Comparison of ENCODE assay signal across 8 mouse cellular contexts in the genomic region with DNA sequence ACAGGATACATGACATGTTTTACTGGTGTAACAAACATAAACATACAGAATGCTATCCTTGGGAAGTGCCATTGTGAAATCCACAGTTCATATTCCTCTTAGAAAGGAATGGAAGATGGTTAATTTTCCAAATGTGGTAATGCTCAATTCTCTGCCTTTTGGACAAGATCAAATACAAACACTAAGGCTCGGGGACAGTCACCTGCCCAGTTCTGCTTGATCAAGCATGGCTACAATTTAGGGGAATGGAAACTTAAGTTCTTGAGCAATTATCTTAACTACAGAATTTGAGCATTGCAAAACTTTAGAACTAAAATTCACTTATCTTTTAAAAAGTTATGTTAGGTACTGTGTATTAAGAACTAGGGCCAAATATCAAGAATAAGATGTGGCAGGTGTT. TPM values are rescaled to one million over a fixed set of nuclear protein-coding genes. Genes with fewer than 3 reads are reported as not detected.
DNase-seq lines count a peak whose midpoint lies in the region; ATAC-seq and TF ChIP-seq lines count a peak whose summit lies in the region.

No protein-coding gene starts in this region.

- no peak for ATAC-seq in lung, embryonic 14.5 days (ENCODE audit: insufficient read depth)
- ATAC-seq in forebrain, embryonic 15.5 days (replicated peaks) = no peak
- no peak for ATAC-seq in limb, embryonic 14.5 days (ENCODE audit: low FRiP score, low read depth)
- ATAC-seq in monocyte, adult 5-6 weeks (replicated peaks; ENCODE audit: insufficient number of reproducible peaks, low FRiP score, low TSS enrichment, poor library complexity, severe bottlenecking) = no peak

- H3K4me3 ChIP-seq in lung, embryonic 14.5 days (ENCODE audit: low read depth, low read length) = peak overlapping the region; percentile 82
- H3K4me3 ChIP-seq in forebrain, embryonic 15.5 days = peak overlapping the region; percentile 98
- H3K4me3 ChIP-seq in limb, embryonic 14.5 days (replicated peaks; ENCODE audit: low read length) = peak overlapping the region; percentile 82

- TF ChIP-seq POLR2A in limb, embryonic 14.5 days (IDR thresholded peaks at IDR 0.05; ENCODE audit: borderline replicate concordance, extremely low read depth, insufficient read depth, insufficient read length) = no peak

- TF ChIP-seq CTCF in lung, embryonic 14.5 days (IDR thresholded peaks at IDR 0.05; ENCODE audit: low read depth) = no peak

- no peak overlapping the region for H3K27ac ChIP-seq in lung, embryonic 14.5 days (ENCODE audit: low read depth)
- peak overlapping the region; percentile 98 for H3K27ac ChIP-seq in forebrain, embryonic 15.5 days (replicated peaks)
- 0 out of 2 replicates have a peak overlapping the region, but pooled peaks have one; percentile 95 for H3K27ac ChIP-seq in limb, embryonic 14.5 days (replicated peaks; ENCODE audit: low read depth, low read length)

- intact Hi-C loops in gastrocnemius, postnatal 36 days (cut with DNase I) = no loop called here

- no peak overlapping the region for H3K9ac ChIP-seq in lung, embryonic 14.5 days
- H3K9ac ChIP-seq in forebrain, embryonic 15.5 days (replicated peaks) = peak overlapping the region; percentile 94; the same call in 1 of the 2 replicates
- H3K9ac ChIP-seq in limb, embryonic 14.5 days (ENCODE audit: low read depth, low read length, severe bottlenecking) = no peak overlapping the region

- H3K27me3 ChIP-seq in lung, embryonic 14.5 days (ENCODE audit: insufficient read depth, low read length) = no peaks in the 10 kb centered on the region
- no peaks in the 10 kb centered on the region for H3K27me3 ChIP-seq in forebrain, embryonic 15.5 days
- H3K27me3 ChIP-seq in limb, embryonic 14.5 days (ENCODE audit: control insufficient read depth, insufficient read depth, low read length) = no peaks in the 10 kb centered on the region
- H3K27me3 ChIP-seq in splenic B cell, adult 2 months (ENCODE audit: control insufficient read depth, insufficient read depth, low read length, poor library complexity, severe bottlenecking) = no peaks in the 10 kb centered on the region

- H3K36me3 ChIP-seq in lung, embryonic 14.5 days (ENCODE audit: insufficient read depth) = 0 out of 2 replicates have a peak, but pooled peaks cover 3% of the 10 kb centered on the region
- peaks cover 13% of the 10 kb centered on the region for H3K36me3 ChIP-seq in forebrain, embryonic 15.5 days
- H3K36me3 ChIP-seq in limb, embryonic 14.5 days (ENCODE audit: control insufficient read depth, insufficient read depth, low read length) = peaks cover 6% of the 10 kb centered on the region; the same call in 1 of the 2 replicates
- H3K36me3 ChIP-seq in splenic B cell, adult 2 months (ENCODE audit: control insufficient read depth, insufficient read depth, low read length, poor library complexity, severe bottlenecking) = no peaks in the 10 kb centered on the region

- no peak for DNase-seq in lung, embryonic 14.5 days
- no peak for DNase-seq in lung, postnatal 14 days
- DNase-seq in limb, embryonic 14.5 days (ENCODE audit: low spot score) = no peak
- peak; percentile 56 for DNase-seq in splenic B cell, adult 2 months (ENCODE audit: low read depth, low spot score)
- DNase-seq in gastrocnemius, postnatal 36 days = no peak
- DNase-seq in layer of hippocampus, adult 18-20 months (ENCODE audit: low spot score in 2 of 2) = no peak

- WGBS in lung, embryonic 14.5 days = 73% methylated on average over 1 of the region's 1 CpGs
- 74% methylated on average over 1 of the region's 1 CpGs for WGBS in forebrain, embryonic 15.5 days
- 89% methylated on average over 1 of the region's 1 CpGs for WGBS in limb, embryonic 14.5 days

- no peaks in the 10 kb centered on the region for H3K9me3 ChIP-seq in lung, embryonic 14.5 days (ENCODE audit: low read depth, low read length)
- no peaks in the 10 kb centered on the region for H3K9me3 ChIP-seq in forebrain, embryonic 15.5 days
- no peaks in the 10 kb centered on the region for H3K9me3 ChIP-seq in limb, embryonic 14.5 days (ENCODE audit: control insufficient read depth, low read length)

- peak overlapping the region; percentile 59 for H3K4me2 ChIP-seq in lung, embryonic 14.5 days
- H3K4me2 ChIP-seq in forebrain, embryonic 15.5 days (replicated peaks) = peak overlapping the region; percentile 52
- peak overlapping the region; percentile 54 for H3K4me2 ChIP-seq in limb, embryonic 14.5 days (replicated peaks; ENCODE audit: low read depth, low read length, severe bottlenecking)

- H3K4me1 ChIP-seq in lung, embryonic 14.5 days (ENCODE audit: insufficient read depth) = 0 out of 2 replicates have a peak, but pooled peaks cover 4% of the 10 kb centered on the region
- H3K4me1 ChIP-seq in forebrain, embryonic 15.5 days = peaks cover 19% of the 10 kb centered on the region
- H3K4me1 ChIP-seq in limb, embryonic 14.5 days (ENCODE audit: control insufficient read depth, insufficient read depth, low read length) = peaks cover 3% of the 10 kb centered on the region; the same call in 1 of the 2 replicates

RNA-seq across cellular contexts. Expression of gene Fmc1, which starts 2.5 kb away (rescaled TPM):
- 102 and 109 TPM in 2 replicates for polyA plus RNA-seq in lung, embryonic 14.5 days (2014; fragmentation: Nextera tagmentation; extraction: Ambion mirVana)
- polyA plus RNA-seq in forebrain, embryonic 15.5 days (2015; fragmentation: Nextera tagmentation; extraction: Ambion mirVana) = 152 and 161 TPM in 2 replicates
- 78.3 and 87.5 TPM in 2 replicates for polyA plus RNA-seq in limb, embryonic 14.5 days (2012; rRNA removed)
- 92.0 and 102 TPM in 2 replicates for polyA plus RNA-seq in limb, embryonic 14.5 days (2014; fragmentation: Nextera tagmentation; extraction: Ambion mirVana)
- total RNA-seq in monocyte, adult 5-6 weeks (2017) = 13.5 to 17.0 TPM (median 13.7 TPM) in 3 replicates
- total RNA-seq in gastrocnemius, postnatal 36 days (2021) = 100 to 1,000 TPM; 120 to 165 TPM
- total RNA-seq in layer of hippocampus, adult 18-20 months (2021) = 10 to 100 TPM; 52.9 to 55.7 TPM

RNA-seq across cellular contexts. Expression of gene Luc7l2, which starts 15.3 kb away (rescaled TPM):
- polyA plus RNA-seq in lung, embryonic 14.5 days (2014; fragmentation: Nextera tagmentation; extraction: Ambion mirVana) = 47.0 and 47.2 TPM in 2 replicates
- 40.0 and 41.5 TPM in 2 replicates for polyA plus RNA-seq in forebrain, embryonic 15.5 days (2015; fragmentation: Nextera tagmentation; extraction: Ambion mirVana)
- 160 and 214 TPM in 2 replicates for polyA plus RNA-seq in limb, embryonic 14.5 days (2012; rRNA removed)
- 60.9 and 64.9 TPM in 2 replicates for polyA plus RNA-seq in limb, embryonic 14.5 days (2014; fragmentation: Nextera tagmentation; extraction: Ambion mirVana)
- 295 to 500 TPM (median 307 TPM) in 3 replicates for total RNA-seq in monocyte, adult 5-6 weeks (2017)
- 100 to 1,000 TPM in 1 of 2 experiments, 10 to 100 TPM in 1; 93.4 to 113 TPM for total RNA-seq in gastrocnemius, postnatal 36 days (2021)
- 100 to 1,000 TPM; 153 to 160 TPM for total RNA-seq in layer of hippocampus, adult 18-20 months (2021)
